Mouse (Mus musculus) midbrain, postnatal 0 days (tissue): ENCODE data around the gene Gm42791. TPM values are rescaled to one million over a fixed set of nuclear protein-coding genes. Genes with fewer than 3 reads are reported as not detected.

Experiments used
- ATAC-seq: fragments of 200-750 bp; cut with Nextera tagmentation; 2 replicates; pipeline ENCODE4 v1.8.0; 2017; ENCODE audit warnings: moderate number of reproducible peaks, mild to moderate bottlenecking, moderate TSS enrichment, moderate library complexity; ENCODE audit not compliant: low FRiP score
- DNase-seq: peaks from one replicate; pipeline ENCODE4 v3.0.0-alpha.2; 2015; ENCODE audit warnings: low spot score
- H3K27ac ChIP-seq: fragments of 300-500 bp; sonication (generic); 2 replicates; pipeline ENCODE4 v1.5.1; 2014; ENCODE audit warnings: low read depth, mild to moderate bottlenecking, low read length, mixed read lengths
- H3K27me3 ChIP-seq: fragments of 300-500 bp; sonication (generic); 2 replicates; pipeline ENCODE4 v1.6.1; 2014; ENCODE audit warnings: low read length, control low read depth, mixed read lengths; ENCODE audit not compliant: insufficient read depth
- H3K36me3 ChIP-seq: fragments of 300-500 bp; sonication (generic); 2 replicates; pipeline ENCODE4 v1.6.1; 2014; ENCODE audit warnings: low read length, control low read depth, mixed read lengths; ENCODE audit not compliant: insufficient read depth
- H3K4me1 ChIP-seq: fragments of 300-500 bp; sonication (generic); 2 replicates; pipeline ENCODE4 v1.6.1; 2014; ENCODE audit warnings: mild to moderate bottlenecking, control low read depth, antibody characterized with exemption, low read length, mixed read lengths; ENCODE audit not compliant: insufficient read depth
- H3K4me2 ChIP-seq: fragments of 300-500 bp; sonication (generic); 2 replicates; pipeline ENCODE4 v1.6.1; 2014; ENCODE audit warnings: low read depth, mild to moderate bottlenecking, low read length, mixed read lengths; ENCODE audit not compliant: poor library complexity, severe bottlenecking
- H3K4me3 ChIP-seq: fragments of 300-500 bp; sonication (generic); 2 replicates; pipeline ENCODE4 v1.5.1; 2014; ENCODE audit warnings: low read depth, mild to moderate bottlenecking, low read length, moderate library complexity
- H3K9ac ChIP-seq: fragments of 300-500 bp; sonication (generic); replicated peaks from 2 replicates; pipeline ENCODE4 v1.6.1; 2014; ENCODE audit warnings: mild to moderate bottlenecking, low read length, moderate library complexity, mixed read lengths; ENCODE audit not compliant: poor library complexity, severe bottlenecking
- H3K9me3 ChIP-seq: fragments of 300-500 bp; sonication (generic); 2 replicates; pipeline ENCODE4 v1.6.1; 2016; ENCODE audit warnings: low read length, control low read depth
- CTCF ChIP-seq: IDR thresholded peaks from 2 replicates; pipeline ENCODE4 v1.5.1; 2016; ENCODE audit warnings: antibody characterized with exemption, mild to moderate bottlenecking
- WGBS: fragments of 180-500 bp; shearing (Covaris S2); extraction: QIAGEN DNeasy Blood & Tissue Kit; methylation state at CpG from one replicate; pipeline ENCODE4 v1.1.7; 2014; 5-methylcytosine and 5-hydroxymethylcytosine counted together
- polyA plus RNA-seq: library from polyadenylated mRNA; unstranded; fragments of >200 nt; fragmentation: Nextera tagmentation; extraction: Ambion mirVana; gene quantifications from 2 replicates; pipeline ENCODE4 v1.2.1, GENCODE M21; 2015
- total RNA-seq: library from RNA; depleted of rRNA; stranded (reverse); fragments of >200 nt; gene quantifications from 2 replicates; pipeline ENCODE4 v1.2.3, GENCODE M21; 2014

Gene Gm42791
- total and polyA plus RNA-seq, 2 experiments from 2014 or later = 3.1 TPM; not detected in 1

DNA sequence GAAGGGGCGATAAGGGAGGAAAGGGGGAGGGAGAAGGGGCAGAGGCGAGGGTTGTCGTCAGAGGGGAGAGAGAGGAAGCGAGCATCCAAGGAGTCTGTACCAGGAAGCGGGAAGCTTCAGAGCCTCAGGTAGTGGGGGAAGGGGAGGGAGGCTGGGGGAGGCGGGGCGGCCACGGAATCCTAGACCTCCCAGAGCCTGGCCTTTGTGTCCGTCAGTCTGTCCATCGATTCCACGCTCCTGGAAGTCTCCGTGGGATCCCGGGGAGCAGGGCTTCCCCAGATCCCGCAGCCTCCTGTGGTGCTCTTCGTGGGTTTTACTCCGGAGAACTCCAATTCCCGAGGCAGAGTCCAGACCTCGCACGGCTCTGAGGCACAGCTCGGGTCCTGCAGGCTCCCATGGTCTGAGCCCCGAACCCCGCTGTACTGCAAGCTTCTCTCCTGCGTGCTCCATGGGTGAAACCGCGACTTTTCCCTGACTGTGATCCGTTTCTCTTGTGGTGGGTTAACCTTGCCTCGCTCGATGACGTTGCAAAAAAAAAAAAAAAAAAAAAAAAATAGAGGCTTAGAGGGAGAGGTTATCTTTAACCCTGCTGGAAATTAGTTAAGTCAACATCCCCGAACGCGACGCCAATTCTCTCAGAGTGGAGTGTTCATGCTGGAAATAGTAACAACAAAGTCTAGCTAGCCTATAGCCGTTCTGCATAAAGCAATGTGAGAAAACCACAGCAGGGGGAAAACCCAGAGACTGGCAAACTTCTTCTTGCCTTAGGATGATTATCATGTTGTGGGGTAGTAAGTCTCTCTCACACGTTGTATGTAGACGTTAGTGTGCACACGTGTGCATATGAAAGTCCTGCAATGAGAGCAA, 20.6 kb upstream of the Gm42791 start:
- TF ChIP-seq CTCF = no peak
- no peaks in the 10 kb centered on the region for H3K36me3 ChIP-seq
- H3K4me1 ChIP-seq = no peaks in the 10 kb centered on the region
- 2% methylated on average over 34 of the region's 37 CpGs for WGBS
- H3K9ac ChIP-seq = peak overlapping the region; percentile 58
- H3K27me3 ChIP-seq = no peaks in the 10 kb centered on the region
- ATAC-seq (peak; percentile 44), DNase-seq (no peak)
- no peak overlapping the region for H3K27ac ChIP-seq
- no peaks in the 10 kb centered on the region for H3K9me3 ChIP-seq
- H3K4me3 ChIP-seq = peak overlapping the region; percentile 44
- peak overlapping the region; percentile 67 for H3K4me2 ChIP-seq

DNA sequence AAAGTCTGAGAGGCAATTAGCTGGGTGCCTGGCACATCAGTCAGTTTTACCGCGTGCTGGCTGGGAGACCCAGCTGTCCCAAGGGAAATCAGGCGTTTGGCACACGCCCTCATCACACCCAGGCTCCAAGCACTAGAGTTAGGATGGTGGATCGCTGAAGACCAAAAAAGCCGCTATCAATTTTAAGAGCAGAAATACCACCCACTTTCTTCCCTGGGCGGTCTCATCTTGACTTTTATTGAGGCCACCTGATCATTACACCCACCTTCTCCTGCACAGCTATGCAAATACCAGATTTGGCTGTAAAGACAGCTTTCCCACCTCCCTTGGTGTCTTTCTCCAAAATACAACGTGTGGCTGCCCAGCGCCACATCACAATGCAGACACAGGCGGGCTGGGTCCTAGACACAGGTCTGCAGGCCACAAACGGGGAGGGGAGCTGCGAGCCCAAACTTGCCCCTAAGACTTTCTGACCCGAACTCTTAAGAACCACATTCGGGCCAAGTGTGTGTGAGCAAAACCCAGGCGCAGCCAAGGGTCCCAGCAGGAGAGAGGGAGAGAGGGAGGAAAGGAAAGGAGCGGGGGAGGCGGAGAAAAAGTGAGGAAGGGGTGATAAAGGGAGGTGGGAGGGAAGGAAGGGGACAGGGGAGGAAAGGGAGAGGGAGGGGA, 19.8 kb upstream of the Gm42791 start:
- Histone ChIP-seq H3K27ac (no peak overlapping the region), H3K36me3 (no peaks in the 10 kb centered on the region), H3K4me1 (no peaks in the 10 kb centered on the region), H3K4me2 (peak overlapping the region; percentile 67), H3K4me3 (peak overlapping the region; percentile 44; the same call in 1 of the 2 replicates), H3K9ac (peak overlapping the region; percentile 58; the same call in 1 of the 2 replicates), H3K27me3 (no peaks in the 10 kb centered on the region), H3K9me3 (no peaks in the 10 kb centered on the region)
- DNase-seq (no peak), ATAC-seq (no peak)
- 25% methylated on average over 17 of the region's 17 CpGs for WGBS
- no peak for TF ChIP-seq CTCF

DNA sequence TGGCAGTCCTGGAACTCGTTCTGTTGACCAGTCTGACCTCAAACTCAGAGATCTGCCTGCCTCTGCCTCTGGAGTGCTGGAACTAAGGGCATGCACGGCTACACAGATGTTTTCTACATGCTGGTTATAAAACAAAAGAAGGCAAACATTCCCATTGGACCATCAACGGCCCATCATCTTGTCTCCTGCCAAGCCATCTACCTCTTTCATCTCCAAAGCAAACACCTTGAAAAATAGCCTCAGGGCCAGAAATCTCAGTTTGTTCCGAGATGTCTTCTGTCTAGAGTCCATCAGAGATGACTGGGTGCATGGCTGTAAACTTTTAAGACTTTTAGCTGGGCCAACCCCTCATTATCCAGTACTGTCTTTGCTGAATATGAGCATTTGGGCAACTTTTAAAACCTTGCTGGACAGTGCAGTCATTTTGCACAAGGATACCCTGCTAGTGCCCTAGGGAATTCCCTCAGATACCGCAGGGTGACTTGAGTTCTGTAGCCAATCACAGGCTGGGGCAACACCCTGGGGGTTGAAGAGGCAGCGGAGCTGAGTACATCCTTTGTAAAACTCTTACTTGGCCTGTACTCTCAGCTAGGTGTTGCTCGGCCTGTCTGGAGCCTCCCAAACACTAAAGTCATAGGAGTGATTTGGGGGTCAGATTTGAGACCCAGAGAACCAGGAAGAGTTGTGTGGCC, 19.0 kb upstream of the Gm42791 start:
- no peak overlapping the region for H3K4me3 ChIP-seq
- H3K9me3 ChIP-seq = no peaks in the 10 kb centered on the region
- H3K27me3 ChIP-seq = no peaks in the 10 kb centered on the region
- TF ChIP-seq CTCF = no peak
- DNase-seq = no peak
- H3K4me1 ChIP-seq = no peaks in the 10 kb centered on the region
- no peak overlapping the region for H3K9ac ChIP-seq
- H3K4me2 ChIP-seq = no peak overlapping the region
- H3K36me3 ChIP-seq = no peaks in the 10 kb centered on the region
- no peak for ATAC-seq
- WGBS = 76% methylated on average over 7 of the region's 7 CpGs
- H3K27ac ChIP-seq = no peak overlapping the region

DNA sequence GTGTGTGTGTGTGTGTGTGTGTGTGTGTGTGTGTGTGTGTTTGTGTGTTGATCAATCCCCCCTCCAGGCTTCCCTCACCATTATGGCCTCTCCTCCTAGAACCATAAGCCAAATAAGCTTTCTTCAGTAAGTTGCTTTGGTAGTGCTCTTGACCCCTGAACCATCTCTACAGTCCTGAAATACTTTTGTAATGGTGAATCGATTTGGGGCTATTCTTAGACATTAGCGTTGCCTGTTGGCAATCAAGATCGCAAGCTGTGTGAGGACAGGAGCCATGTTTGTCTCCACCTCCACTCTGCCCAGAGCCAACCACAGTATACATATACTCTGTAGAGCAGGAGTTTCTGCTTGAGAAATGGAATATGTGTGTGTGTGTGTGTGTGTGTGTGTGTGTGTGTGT, 14.2 kb upstream of the Gm42791 start:
- Histone ChIP-seq H3K4me3 (no peak overlapping the region), H3K9ac (no peak overlapping the region), H3K27me3 (no peaks in the 10 kb centered on the region), H3K4me2 (no peak overlapping the region), H3K36me3 (no peaks in the 10 kb centered on the region), H3K9me3 (no peaks in the 10 kb centered on the region), H3K27ac (no peak overlapping the region), H3K4me1 (0 out of 2 replicates have a peak, but pooled peaks cover 5% of the 10 kb centered on the region)
- ATAC-seq = no peak
- WGBS = 85% methylated on average over 3 of the region's 3 CpGs
- no peak for TF ChIP-seq CTCF
- DNase-seq = no peak

DNA sequence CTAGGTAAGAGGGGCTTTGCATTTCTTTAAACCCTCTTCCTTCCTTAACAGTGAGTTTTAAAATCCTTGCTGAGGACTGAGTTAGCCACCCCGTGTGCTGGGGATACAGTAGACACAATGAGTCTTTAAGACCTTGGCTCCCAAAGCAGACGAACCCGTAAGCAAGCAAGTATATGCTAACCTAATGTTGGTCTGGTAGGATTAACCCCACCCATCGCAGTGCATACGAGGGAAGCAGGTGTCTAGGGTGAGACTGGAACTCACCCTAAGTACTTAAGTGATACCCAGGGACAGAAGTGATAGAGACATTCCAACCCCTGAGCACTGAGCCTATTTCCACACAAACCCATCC, 12.3 kb upstream of the Gm42791 start:
- 60% methylated on average over 5 of the region's 5 CpGs for WGBS
- no peak overlapping the region for H3K4me2 ChIP-seq
- peak overlapping the region; percentile 19; the same call in 1 of the 2 replicates for H3K9ac ChIP-seq
- H3K9me3 ChIP-seq = no peaks in the 10 kb centered on the region
- TF ChIP-seq CTCF = no peak
- 0 out of 2 replicates have a peak, but pooled peaks cover 5% of the 10 kb centered on the region for H3K4me1 ChIP-seq
- no peak for ATAC-seq
- H3K4me3 ChIP-seq = no peak overlapping the region
- no peak for DNase-seq
- H3K27ac ChIP-seq = peak overlapping the region; percentile 47
- no peaks in the 10 kb centered on the region for H3K36me3 ChIP-seq
- no peaks in the 10 kb centered on the region for H3K27me3 ChIP-seq
